In genomic region chr1:91755102-91755501, GRCm38 (mm10) we compare ENCODE assay signal across 8 mouse cellular contexts. TPM values are rescaled to one million over a fixed set of nuclear protein-coding genes. Genes with fewer than 3 reads are reported as not detected.
DNase-seq lines count a peak whose midpoint lies in the region; ATAC-seq and TF ChIP-seq lines count a peak whose summit lies in the region.
"Had no signal": no experiment of that assay in that cellular context is flagged by ENCODE, and none has a peak within 500 bp of the region (broad histone marks: within the 10 kb centered on the region; RNA-seq: fewer than 3 reads in every experiment).

No protein-coding gene starts in this region.

- peak; percentile 63 for DNase-seq in adipocyte (ENCODE audit: low spot score)
- peak; percentile 60 to 68 for DNase-seq in cerebellum, postnatal 36 days
- DNase-seq in gastrocnemius, adult 2 months: peak; percentile 76
- DNase-seq in hindbrain, postnatal 0 days (ENCODE audit: low spot score): peak; percentile 90
- DNase-seq in left cerebral cortex, adult 18-20 months (ENCODE audit: low spot score in 2 of 2): peak; percentile 68 to 78

- H3K9ac ChIP-seq in hindbrain, postnatal 0 days (replicated peaks; ENCODE audit: low read length): no peak overlapping the region
- H3K9ac ChIP-seq in midbrain, embryonic 13.5 days (replicated peaks): 0 out of 2 replicates have a peak overlapping the region, but pooled peaks have one; percentile 14
- no peak overlapping the region for H3K9ac ChIP-seq in stomach, embryonic 14.5 days (replicated peaks; ENCODE audit: low read depth, low read length)

- H3K27ac ChIP-seq in gastrocnemius, adult 2 months: no peak overlapping the region
- no peak overlapping the region for H3K27ac ChIP-seq in hindbrain, postnatal 0 days
- no peak overlapping the region for H3K27ac ChIP-seq in midbrain, embryonic 13.5 days
- no peak overlapping the region for H3K27ac ChIP-seq in stomach, embryonic 14.5 days (ENCODE audit: low read length)

- no peaks in the 10 kb centered on the region for H3K9me3 ChIP-seq in hindbrain, postnatal 0 days (ENCODE audit: low read length)
- no peaks in the 10 kb centered on the region for H3K9me3 ChIP-seq in midbrain, embryonic 13.5 days
- no peaks in the 10 kb centered on the region for H3K9me3 ChIP-seq in stomach, embryonic 14.5 days (ENCODE audit: control insufficient read depth, low read depth, low read length)

- no peaks in the 10 kb centered on the region for H3K27me3 ChIP-seq in hindbrain, postnatal 0 days (ENCODE audit: insufficient read depth, low read length)
- H3K27me3 ChIP-seq in midbrain, embryonic 13.5 days: peaks cover 18% of the 10 kb centered on the region
- no peaks in the 10 kb centered on the region for H3K27me3 ChIP-seq in stomach, embryonic 14.5 days (ENCODE audit: control insufficient read depth, insufficient read depth, low read length)

- peak overlapping the region; percentile 40 for H3K4me2 ChIP-seq in hindbrain, postnatal 0 days (ENCODE audit: low read depth, low read length)
- peak overlapping the region; percentile 46 for H3K4me2 ChIP-seq in midbrain, embryonic 13.5 days (replicated peaks)
- peak overlapping the region; percentile 25; the same call in 1 of the 2 replicates for H3K4me2 ChIP-seq in stomach, embryonic 14.5 days (replicated peaks; ENCODE audit: low read depth, low read length)

- intact Hi-C loops in gastrocnemius, adult 2 months (cut with DNase I): loop anchor here (1.0 to 5.0 kb wide), 3 partner anchors 117 to 231 kb away; no protein-coding TSS in a partner anchor

- under 1% methylated on average over 9 of the region's 9 CpGs for WGBS in hindbrain, postnatal 0 days
- WGBS in midbrain, embryonic 13.5 days: under 1% methylated on average over 9 of the region's 9 CpGs
- WGBS in stomach, embryonic 14.5 days: 2% methylated on average over 9 of the region's 9 CpGs

- H3K36me3 ChIP-seq in hindbrain, postnatal 0 days (ENCODE audit: insufficient read depth, low read length): no peaks in the 10 kb centered on the region
- H3K36me3 ChIP-seq in midbrain, embryonic 13.5 days: no peaks in the 10 kb centered on the region
- no peaks in the 10 kb centered on the region for H3K36me3 ChIP-seq in stomach, embryonic 14.5 days (ENCODE audit: control insufficient read depth, insufficient read depth, low read length)

- peak; percentile 81 for ATAC-seq in hindbrain, postnatal 0 days
- ATAC-seq in midbrain, embryonic 13.5 days: peak; percentile 44; the same call in 1 of the 2 replicates
- peak; percentile 63; the same call in 1 of the 2 replicates for ATAC-seq in stomach, embryonic 14.5 days (ENCODE audit: insufficient number of reproducible peaks, insufficient read depth, low FRiP score, low read depth)

- no peak overlapping the region for H3K4me3 ChIP-seq in gastrocnemius, adult 2 months
- H3K4me3 ChIP-seq in hindbrain, postnatal 0 days (ENCODE audit: low read length): no peak overlapping the region
- no peak overlapping the region; the same call in 1 of the 2 replicates for H3K4me3 ChIP-seq in midbrain, embryonic 13.5 days (replicated peaks)
- H3K4me3 ChIP-seq in stomach, embryonic 14.5 days (ENCODE audit: low read depth, low read length): no peak overlapping the region

- peak; percentile 84 for TF ChIP-seq CTCF in gastrocnemius, adult 2 months (IDR thresholded peaks at IDR 0.05)
- peak; percentile 90 for TF ChIP-seq CTCF in hindbrain, postnatal 0 days (IDR thresholded peaks at IDR 0.05; ENCODE audit: low read depth)

- peaks cover 9% of the 10 kb centered on the region for H3K4me1 ChIP-seq in hindbrain, postnatal 0 days (ENCODE audit: insufficient read depth, low read length)
- peaks cover 23% of the 10 kb centered on the region for H3K4me1 ChIP-seq in midbrain, embryonic 13.5 days (replicated peaks)
- peaks cover 17% of the 10 kb centered on the region for H3K4me1 ChIP-seq in stomach, embryonic 14.5 days (ENCODE audit: control insufficient read depth, insufficient read depth, low read length)

RNA-seq across cellular contexts. Expression of gene Twist2, which starts 46.2 kb away (rescaled TPM):
- total RNA-seq in gastrocnemius, adult 2 months (2021): 1 to 10 TPM in 1 of 2 experiments, under 1 TPM in 1; 0.97 to 3.0 TPM
- 2.3 and 3.0 TPM in 2 replicates for total RNA-seq in hindbrain, postnatal 0 days (2014; rRNA removed)
- 2.3 and 2.4 TPM in 2 replicates for polyA plus RNA-seq in hindbrain, postnatal 0 days (2015; fragmentation: Nextera tagmentation; extraction: Ambion mirVana)
- 1 to 10 TPM; 1.1 to 1.8 TPM for total RNA-seq in left cerebral cortex, adult 18-20 months (2021)
- polyA plus RNA-seq in midbrain, embryonic 13.5 days (2015; fragmentation: Nextera tagmentation; extraction: Ambion mirVana): 0.72 and 1.3 TPM in 2 replicates
- 10.7 and 11.9 TPM in 2 replicates for polyA plus RNA-seq in stomach, embryonic 14.5 days (2014; fragmentation: Nextera tagmentation; extraction: Ambion mirVana)
- total RNA-seq: neutrophil, adult 5-6 weeks had no signal
